Mouse (Mus musculus): ENCODE measurements at regions not wholly inside any gene's neighbourhood (a gene's known extent, or its start where the extent isn't known, plus 50 kb on each side); places are given as distances from the start of the nearest gene placed in this dataset.
A peak's percentile ranks its signal among the peaks of the same experiment; 100 is the strongest.
"Not testable (repeated sequence)": the region's sequence is repeated elsewhere in the genome, so short reads cannot be mapped to it uniquely, and the experiment has no call there.

DNA sequence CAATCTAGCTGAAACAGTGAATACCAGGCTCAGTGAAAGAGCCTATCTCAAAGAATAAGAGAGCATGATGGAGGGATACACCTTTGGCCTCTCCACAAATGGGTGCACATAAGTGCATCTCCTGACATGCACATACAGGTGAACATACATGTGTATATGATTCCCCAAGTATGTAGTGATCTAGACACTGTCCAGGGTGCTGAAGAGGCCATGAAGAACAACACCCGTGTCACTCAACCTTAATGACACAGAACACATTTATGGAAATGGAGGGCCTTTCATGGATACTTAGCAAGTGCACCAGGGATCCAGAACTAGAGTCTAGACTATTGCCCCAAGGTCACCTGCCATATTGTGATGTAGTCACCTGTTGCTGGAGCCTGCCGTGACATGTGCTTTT, 56.9 kb downstream of the Spata19 start:
- peak; percentile 57 for DNase-seq (ENCODE audit: low spot score)

DNA sequence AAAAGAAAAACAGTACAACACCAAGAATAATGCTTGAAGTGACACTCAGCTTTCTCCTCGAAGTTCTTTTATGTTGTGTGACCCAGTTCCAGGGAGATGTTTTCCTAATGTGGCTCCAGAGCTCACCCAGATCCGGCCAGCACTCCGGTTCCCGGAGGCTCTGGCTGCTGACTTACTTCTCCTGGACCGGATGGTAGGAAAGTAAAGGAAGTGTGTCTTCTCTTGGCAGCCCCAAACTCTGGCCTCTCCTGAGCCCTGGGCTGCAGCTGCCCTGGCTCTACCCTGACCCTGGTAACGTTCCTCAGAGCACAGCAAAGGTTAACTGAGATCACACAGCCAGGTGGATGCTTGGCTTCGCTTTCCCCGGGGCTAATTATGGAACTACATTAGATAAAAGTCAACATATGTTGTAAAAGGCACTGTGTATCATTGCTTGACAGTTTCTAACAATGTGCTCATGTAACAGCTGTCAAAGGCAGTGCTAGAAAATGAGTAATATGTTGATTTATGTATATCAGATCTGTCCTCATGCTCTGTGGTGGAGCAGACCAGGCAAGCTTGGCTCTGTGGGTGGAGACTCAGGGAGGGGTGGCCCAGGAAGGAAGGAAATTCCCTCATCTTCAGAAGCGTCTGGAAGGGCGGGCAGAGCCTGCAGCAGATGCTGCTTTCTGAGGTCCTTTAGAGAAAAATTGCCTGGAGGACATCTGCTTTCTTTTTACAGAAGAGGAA, 57.5 kb downstream of the Spata19 start:
- no peak for DNase-seq (ENCODE audit: low spot score)

DNA sequence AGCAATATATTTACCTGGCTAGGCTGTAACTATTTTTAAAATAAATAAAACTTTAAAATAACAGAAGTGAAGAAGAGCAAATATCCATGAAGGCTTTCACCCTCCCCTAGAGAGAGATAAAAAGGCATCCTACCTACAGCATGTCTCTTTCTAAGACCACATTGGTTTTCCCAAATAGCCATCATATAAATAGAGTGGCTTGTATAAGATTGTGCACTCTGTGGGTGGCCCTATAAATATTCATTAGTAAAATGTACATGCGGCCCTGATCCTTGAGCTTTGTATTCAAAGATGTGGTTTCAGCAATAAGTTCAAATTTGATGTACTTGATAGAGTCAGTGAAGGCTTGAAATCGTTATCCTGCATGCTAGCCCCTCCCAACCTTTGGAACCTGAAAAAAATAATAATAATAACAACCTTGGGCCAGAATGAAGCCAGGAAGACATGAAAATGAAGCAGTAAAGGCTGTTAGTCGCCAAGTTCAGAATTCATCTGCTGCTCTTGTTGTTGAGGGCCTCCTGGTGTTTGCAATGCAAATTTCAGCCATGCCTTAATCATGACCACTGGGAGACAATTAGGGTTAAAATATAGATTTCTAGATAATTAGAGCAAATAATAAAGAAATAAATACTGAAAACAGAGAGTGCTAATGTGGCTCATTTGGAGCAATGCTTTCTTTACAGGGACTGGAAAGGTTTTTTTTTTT, 61.9 kb downstream of the Spata19 start:
- no peak for DNase-seq (ENCODE audit: low spot score)

DNA sequence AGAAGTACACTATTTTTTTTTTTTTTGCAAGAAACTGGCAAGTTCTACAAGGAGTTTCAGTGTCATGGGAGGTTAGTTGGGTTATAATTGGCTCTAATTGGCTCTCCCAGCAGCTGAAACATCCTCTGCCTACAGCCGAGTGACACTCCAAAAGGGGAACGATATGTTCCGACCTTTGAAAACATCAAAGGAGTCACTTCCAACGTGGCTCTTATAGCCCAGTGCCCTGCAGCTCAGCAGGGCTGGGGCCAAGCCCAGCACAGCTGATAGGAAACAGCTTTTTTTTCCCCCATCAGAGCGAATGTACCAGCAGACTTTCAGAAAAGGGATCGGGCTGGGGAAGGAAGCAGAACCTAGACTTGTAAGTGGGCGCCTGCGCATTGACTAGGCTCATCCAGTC, 64.4 kb downstream of the Spata19 start:
- peak; percentile 16 for DNase-seq (ENCODE audit: low spot score)

DNA sequence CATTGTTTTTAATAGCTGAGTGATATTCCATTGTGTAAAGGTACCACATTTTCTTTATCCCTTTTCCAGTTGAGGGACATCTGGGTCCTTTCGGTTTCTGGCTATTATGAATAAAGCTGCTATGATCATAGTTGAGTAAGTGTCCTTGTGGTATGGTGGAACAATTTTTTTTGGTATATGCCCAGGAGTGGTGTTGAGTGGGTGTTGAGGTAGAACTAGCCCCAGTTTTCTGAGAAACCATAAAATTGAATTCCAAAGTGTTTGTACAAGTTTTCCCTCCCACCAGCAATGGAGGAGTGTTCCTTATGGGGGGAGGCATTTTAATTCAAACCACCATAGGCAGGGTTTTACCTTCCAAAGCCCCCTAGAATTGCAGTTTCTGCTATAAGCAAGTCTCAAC, 67.4 kb downstream of the Spata19 start:
- DNase-seq (ENCODE audit: low spot score) = no peak

DNA sequence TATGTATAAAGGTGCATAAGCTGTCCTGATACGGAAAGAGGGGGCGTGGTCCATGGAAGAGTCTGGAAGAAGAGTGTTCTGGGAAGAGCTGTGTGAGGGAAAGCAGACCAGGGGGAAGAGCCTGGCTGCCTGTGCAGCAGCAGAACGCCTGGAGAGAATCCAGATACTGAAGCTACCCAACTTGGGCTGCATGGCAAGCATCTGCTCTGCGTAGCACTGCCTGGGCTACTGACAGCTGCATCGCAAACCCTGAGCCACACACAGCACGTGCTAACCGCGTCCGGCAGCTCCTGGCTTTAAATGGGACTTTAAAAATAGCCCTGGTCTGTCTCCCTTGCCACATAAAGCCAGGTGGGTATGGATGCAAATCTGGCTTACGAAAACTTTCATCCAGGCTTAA, 78.9 kb downstream of the Spata19 start:
- DNase-seq (ENCODE audit: low spot score) = no peak

DNA sequence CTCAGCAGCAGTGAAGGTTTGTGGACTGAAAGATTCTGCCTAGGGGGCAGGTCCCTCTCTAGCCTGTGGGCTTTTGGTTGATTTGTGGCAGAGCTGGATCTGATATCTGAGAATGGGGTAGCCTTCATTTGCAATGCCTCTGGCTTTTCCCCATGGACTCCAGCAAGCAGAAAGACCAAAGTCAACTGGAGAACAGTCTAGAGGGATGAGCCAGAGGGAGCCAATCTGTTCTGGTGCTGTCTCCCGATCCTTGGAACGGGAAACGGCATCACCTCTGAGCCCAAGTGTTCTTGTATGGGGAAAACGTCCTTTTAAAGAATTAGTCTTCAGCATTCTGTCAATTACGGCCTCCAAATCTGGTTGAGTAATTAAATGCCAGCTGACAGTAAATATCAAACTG, 80.0 kb downstream of the Spata19 start:
- no peak for DNase-seq (ENCODE audit: low spot score)

DNA sequence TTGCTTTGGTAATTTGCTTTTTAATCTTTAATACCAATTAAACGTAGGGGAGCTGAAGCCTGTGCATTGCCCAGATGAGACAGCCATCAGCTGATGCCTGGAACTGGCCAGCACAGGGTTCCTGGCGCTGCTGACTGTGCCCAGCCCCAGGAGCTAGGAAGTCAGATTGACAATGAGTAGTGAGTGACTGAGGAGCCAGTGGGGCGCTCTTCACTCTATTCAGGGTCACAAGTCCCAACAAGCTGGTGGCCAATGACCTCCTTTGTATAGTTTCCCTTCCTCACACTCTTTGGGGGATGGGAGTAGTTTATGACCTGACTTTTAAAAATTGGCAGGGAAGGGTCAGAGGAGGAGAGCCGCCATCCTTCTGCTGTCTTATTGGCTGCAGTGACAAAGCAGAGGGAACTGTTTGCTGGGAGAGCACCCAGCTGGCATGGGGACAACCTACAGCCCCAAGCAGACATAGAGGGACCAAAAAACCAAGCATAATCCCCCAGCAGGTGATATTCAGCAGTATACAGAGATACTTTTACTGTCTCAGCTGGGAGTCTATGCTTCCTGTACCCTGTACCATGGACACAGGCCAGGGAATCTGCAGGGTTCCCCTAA, 80.6 kb downstream of the Spata19 start:
- DNase-seq (ENCODE audit: low spot score) = no peak

DNA sequence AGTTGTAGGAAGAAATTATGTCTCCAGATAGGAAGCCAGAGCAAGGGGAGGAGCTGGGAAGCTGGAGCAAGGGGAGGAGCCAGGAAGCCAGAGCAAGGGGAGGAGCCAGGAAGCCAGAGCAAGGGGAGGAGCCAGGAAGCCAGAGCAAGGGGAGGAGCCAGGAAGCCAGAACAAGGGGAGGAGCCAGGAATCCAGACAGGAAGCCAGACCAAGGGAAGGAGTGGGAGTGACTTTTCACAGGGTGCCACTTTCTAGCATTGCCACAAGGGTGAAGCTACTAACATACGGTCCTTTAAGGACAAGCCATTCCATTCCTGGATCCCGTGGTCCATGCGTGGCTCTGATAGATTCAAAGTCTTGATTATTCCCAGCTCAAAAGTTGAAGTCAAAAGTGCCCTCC, 81.7 kb downstream of the Spata19 start:
- no peak for DNase-seq (ENCODE audit: low spot score)

DNA sequence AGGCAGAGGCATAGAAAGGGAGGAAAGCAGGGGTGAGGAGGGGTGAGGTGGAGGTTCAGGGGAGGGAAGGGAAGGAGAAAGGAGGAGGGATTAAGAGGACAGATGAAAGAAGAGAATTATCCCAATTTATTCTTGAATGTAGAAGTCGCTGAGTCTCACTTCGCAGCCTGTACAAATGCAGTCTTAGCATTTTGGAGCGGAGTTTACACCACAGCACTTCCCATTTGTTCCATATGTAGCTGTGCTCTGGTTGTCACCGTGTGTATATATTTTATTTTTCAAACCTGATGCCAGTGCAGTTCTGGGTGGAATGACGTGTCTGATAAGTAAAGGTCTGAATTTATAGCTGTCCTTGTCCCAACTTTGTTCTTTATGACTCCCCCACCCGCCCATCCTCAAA, 105.2 kb downstream of the Spata19 start:
- no peak for DNase-seq (ENCODE audit: low spot score)

DNA sequence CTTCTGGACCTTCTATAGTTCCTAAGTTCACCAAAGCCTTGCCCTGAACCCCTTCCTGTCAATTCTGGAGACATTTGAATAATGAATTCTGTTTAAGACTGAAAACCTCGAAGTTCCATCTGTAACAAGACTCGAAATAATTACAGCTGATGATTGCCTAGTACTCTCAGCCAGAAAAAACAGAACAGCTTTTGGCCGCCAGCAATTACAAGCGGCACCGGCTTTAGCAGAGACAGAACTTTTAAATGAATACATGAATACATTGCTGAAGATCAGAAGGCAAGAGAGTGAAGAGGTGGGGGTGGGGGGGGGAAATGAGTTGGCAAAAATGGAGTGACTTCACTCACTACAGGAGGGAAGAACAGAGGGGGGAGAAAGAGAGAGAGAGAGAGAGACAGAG, 112.6 kb downstream of the Spata19 start:
- no peak for DNase-seq (ENCODE audit: low spot score)

DNA sequence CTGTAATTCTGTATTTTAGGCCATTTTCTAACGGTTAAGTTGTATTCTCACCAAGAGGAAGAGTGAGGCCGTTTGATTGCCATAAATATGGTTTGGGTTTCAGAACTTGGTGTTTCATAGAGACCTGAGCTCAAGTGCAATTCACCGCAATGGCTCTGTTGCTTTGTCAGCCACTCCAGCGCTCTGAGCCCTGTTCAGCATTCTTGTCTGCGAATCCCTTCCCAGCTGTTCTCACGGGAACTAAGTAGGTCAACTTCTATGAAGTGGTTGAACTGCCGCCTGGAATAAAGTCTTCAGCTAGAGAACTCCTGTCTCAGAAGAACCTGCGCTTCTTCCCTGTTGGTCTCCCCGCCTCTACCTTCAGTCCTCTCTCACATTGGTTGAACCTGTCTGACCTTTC, 113.1 kb downstream of the Spata19 start:
- DNase-seq (ENCODE audit: low spot score) = no peak

DNA sequence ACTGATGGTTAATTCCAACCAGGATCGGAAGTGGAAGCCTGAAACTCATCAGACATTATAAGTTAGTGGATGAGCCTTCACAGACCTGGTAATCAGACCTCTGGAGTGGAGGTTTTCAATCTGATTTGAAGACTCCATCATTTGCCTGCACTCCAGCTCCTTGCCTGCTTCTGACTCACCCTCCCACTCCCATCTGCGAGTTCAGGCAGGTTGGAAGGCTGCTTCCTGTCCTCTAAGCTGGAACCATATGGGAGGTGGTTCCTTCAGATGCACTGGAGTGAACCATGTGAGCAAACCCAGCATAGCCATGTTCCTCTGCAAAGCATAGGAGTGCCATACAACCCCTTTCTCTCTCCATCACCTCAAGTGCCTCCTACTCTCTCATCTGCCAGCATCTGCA, 114.6 kb downstream of the Spata19 start:
- no peak for DNase-seq (ENCODE audit: low spot score)

DNA sequence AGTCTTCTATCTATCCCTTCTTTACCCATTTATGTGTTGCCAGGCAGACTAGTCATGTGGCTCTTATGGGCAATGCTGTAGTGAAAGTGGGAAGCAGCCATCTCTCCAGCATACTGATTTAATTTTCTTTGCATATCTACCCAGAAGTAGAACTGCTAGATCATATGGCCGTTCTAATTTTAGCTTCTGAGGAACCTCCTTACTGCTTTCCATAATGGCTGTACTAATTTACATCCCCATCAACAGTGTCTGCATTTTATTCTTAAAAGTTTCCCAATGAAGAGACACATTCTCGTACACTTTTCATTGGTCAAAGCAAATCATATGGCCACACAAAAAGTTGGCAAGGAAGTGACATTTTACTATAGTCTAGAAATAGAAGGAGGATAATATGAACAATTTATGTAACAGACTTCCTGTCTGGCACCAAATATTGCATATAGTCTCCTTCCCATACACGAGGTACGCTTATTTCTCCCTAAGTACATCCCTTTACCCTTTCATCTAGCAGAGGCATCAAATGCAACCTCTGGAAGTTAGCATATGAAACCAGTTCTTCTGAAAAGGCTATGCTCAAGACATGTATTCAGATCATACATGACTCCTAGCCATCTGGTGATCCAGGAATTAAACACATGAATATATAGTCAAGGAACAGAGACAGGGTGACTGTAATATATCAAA, 119.0 kb downstream of the Spata19 start:
- no peak for DNase-seq (ENCODE audit: low spot score)

DNA sequence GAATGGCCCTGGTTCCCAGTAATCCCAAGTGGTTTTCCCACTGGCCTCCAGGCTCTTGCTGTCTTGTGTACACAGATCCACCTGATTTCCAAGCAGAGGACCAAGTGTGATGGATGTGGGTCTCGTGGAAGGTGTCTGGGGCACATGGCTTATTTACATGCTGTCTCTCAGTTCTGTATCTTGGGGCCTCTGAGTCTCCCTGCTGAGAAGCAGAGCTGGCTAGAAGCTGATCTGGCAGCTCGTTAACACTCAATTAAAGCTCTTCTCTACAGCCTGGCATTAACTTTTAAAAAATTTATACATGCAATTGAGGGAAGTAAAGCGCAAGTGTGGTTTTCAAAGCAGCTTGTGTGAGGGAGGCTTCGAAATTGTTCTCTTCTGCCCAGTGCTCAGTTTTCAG, 121.4 kb downstream of the Spata19 start:
- no peak for DNase-seq (ENCODE audit: low spot score)

DNA sequence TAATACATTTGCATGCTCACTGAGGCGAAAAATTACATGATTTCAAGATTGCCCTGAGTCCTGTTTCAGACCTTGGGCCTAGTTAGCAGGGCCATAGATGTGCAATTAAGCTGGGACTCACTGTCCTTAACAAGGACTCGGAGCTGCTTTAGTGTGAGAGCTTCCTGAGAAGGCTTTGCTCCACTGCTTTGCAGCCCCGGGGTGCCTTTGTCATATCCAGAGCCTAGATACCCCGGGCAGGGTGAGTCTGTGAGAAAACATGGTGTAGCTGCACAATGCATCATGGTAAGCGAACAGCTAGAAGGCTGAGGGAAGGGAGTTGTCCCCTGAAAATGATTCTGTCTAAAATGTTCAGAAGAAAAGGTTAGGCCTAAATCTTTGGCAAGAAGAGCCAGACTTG, 123.1 kb downstream of the Spata19 start:
- no peak for DNase-seq (ENCODE audit: low spot score)

DNA sequence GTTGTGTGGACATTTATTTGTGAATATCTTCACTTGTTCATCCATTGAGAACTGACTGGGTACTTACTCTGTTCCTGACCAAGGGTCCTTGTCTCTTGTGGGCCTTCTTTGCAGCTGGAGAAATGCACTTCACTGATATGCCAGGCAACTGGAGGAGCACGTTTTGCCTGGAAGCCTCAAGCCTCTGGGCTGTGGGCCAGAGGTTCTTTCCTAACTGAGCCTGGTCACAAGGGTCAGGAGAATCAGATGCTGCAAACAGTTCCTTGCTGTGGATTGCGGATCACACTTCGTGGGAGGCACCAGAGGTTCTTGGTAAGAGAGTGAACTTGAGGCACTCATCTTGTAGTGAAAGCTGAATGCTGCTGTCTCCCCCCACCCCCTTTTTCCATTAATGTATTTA, 124.6 kb downstream of the Spata19 start:
- no peak for DNase-seq (ENCODE audit: low spot score)

DNA sequence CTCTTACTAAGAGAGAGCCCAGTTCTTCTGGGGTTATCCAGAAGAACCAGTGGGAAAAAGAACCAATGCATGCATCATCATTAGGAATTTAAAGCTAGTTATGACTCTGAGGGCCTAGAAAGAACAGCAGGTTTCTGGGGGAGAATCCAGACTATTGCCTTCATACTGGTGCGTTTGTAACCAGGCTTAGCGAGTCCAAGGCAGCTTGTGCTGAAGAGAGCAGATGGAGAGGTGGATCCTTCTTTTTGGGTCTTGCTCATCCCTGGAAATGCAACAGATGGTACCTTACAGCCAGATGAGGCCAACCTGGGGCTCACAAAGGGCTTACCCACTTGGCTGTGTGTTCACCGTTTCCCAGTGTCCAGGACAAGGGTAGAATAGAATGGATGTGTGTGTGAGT, 130.1 kb downstream of the Spata19 start:
- DNase-seq (ENCODE audit: low spot score) = no peak

DNA sequence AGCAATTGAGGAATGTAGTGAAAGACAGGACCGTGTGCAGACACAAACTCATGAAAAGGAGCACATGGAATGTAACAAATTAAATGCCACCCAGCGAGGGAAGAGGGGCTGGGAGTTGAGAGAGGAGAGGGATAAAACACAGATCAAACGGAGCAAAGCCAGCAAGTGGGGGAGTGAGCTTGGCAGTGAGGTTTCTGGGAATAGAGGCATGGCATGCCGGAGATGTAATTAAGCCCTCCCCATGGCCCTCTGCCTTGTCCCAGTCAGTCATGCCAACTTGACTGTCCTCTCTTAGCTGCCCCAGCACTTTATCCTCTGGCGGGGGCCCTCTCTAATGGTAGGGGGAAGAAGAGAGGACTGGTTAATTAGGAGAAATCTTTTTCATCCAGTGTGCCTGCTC, 141.9 kb downstream of the Spata19 start:
- DNase-seq (ENCODE audit: low spot score) = no peak

DNA sequence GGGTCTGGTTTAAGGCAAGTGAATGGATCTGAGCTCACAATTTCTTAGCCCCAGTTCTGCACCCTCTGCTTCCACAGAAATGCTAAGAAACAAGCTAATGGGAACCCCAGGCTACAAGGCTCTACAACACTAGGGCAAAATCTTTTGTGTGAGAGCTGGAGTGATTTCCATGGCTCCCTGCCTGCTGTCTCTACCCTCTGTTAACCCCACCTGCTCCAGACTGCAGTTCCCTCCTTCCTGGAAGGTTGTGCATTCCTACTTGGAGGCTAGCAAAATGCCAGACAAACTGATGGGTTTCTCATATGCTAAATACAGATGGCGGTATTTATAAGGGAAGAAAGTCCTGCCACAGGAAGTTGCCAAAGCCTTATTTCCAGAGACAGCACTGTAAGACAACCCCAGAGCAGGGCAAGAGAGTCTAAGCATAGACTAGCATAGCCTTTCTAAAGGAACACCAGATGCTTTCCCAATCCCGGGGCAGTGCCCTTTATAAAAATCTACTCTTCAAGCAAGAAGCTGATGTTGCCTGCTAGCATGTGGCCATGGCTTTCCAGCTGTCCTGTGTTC, 145.1 kb downstream of the Spata19 start:
- no peak for DNase-seq (ENCODE audit: low spot score)

DNA sequence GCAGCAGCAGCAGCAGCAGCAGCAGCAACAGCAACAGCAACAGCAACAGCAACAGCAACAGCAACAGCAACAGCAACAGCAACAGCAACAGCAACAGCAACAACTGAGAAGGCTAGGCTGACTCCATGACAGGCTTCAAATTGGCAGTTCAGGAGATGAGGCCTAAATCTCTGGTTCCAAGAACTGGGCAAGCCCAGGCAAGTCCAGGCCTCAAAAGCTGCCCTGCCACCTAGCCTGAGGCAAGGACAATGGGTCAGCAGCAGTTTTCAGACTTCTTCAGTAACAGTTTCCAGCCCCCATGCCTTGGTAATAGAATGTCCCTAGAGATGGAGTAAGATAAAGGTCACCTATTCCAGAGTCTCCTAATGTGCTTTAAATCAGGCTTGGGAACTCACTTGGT, 158.1 kb downstream of the Spata19 start:
- not testable (repeated sequence) for DNase-seq (ENCODE audit: low spot score)
